Mouse (Mus musculus) hindbrain, embryonic 15.5 days (tissue): ENCODE data around the gene Tiam2. TPM values are rescaled to one million over a fixed set of nuclear protein-coding genes. Genes with fewer than 3 reads are reported as not detected.

ENCODE experiments used
- ATAC-seq: fragments of 200-750 bp; cut with Nextera tagmentation; 2 replicates; pipeline ENCODE4 v1.8.0; 2017; ENCODE audit warnings: low read depth, moderate number of reproducible peaks, moderate TSS enrichment; ENCODE audit not compliant: low FRiP score
- H3K27ac ChIP-seq: fragments of 300-500 bp; sonication (generic); replicated peaks from 2 replicates; pipeline ENCODE4 v1.5.1; 2015; ENCODE audit warnings: mild to moderate bottlenecking, inconsistent platforms
- H3K27me3 ChIP-seq: fragments of 300-500 bp; sonication (generic); 2 replicates; pipeline ENCODE4 v1.6.1; 2015; ENCODE audit warnings: control low read depth, inconsistent platforms
- H3K36me3 ChIP-seq: fragments of 300-500 bp; sonication (generic); 2 replicates; pipeline ENCODE4 v1.6.1; 2015; ENCODE audit warnings: control low read depth, inconsistent platforms
- H3K4me1 ChIP-seq: fragments of 300-500 bp; sonication (generic); replicated peaks from 2 replicates; pipeline ENCODE4 v1.6.1; 2015; ENCODE audit warnings: control low read depth, inconsistent platforms
- H3K4me2 ChIP-seq: fragments of 300-500 bp; sonication (generic); 2 replicates; pipeline ENCODE4 v1.6.1; 2015; ENCODE audit warnings: moderate library complexity, mild to moderate bottlenecking, inconsistent platforms
- H3K4me3 ChIP-seq: fragments of 300-500 bp; sonication (generic); 2 replicates; pipeline ENCODE4 v1.5.1; 2015; ENCODE audit warnings: mild to moderate bottlenecking, inconsistent platforms
- H3K9ac ChIP-seq: fragments of 300-500 bp; sonication (generic); 2 replicates; pipeline ENCODE4 v1.6.1; 2015; ENCODE audit warnings: inconsistent platforms
- H3K9me3 ChIP-seq: fragments of 300-500 bp; sonication (generic); 2 replicates; pipeline ENCODE4 v1.6.1; 2016; ENCODE audit warnings: control low read depth, inconsistent platforms
- WGBS: fragments of 180-500 bp; shearing (Covaris S2); methylation state at CpG from one replicate; pipeline ENCODE4 v1.1.7; 2015; 5-methylcytosine and 5-hydroxymethylcytosine counted together
- polyA plus RNA-seq: library from polyadenylated mRNA; unstranded; fragments of >200 nt; fragmentation: Nextera tagmentation; extraction: Ambion mirVana; gene quantifications from 2 replicates; pipeline ENCODE4 v1.2.1, GENCODE M21; 2015

Gene Tiam2
- polyA plus RNA-seq, 1 experiment from 2014 or later: 7.3 TPM

- no peak overlapping the region for H3K4me3 ChIP-seq
- no peaks in the 10 kb centered on the region for H3K4me1 ChIP-seq
- no peaks in the 10 kb centered on the region for H3K27me3 ChIP-seq
- WGBS: 75% methylated on average over 12 of the region's 12 CpGs
- no peaks in the 10 kb centered on the region for H3K36me3 ChIP-seq
- H3K9ac ChIP-seq: no peak overlapping the region
- H3K27ac ChIP-seq: no peak overlapping the region
- no peak for ATAC-seq
- no peak overlapping the region for H3K4me2 ChIP-seq
- H3K9me3 ChIP-seq: no peaks in the 10 kb centered on the region
Measured at GRCm38 (mm10) chr17:3436841-3437515, 110.6 kb downstream of the Tiam2 start.

- H3K27me3 ChIP-seq: no peaks in the 10 kb centered on the region
- ATAC-seq: peak; percentile 81
- no peak overlapping the region for H3K9ac ChIP-seq
- H3K4me3 ChIP-seq: no peak overlapping the region
- no peak overlapping the region for H3K4me2 ChIP-seq
- H3K9me3 ChIP-seq: no peaks in the 10 kb centered on the region
- 42% methylated on average over 10 of the region's 10 CpGs for WGBS
- H3K4me1 ChIP-seq: peaks cover 3% of the 10 kb centered on the region; the same call in 1 of the 2 replicates
- H3K27ac ChIP-seq: peak overlapping the region; percentile 38; the same call in 1 of the 2 replicates
- H3K36me3 ChIP-seq: no peaks in the 10 kb centered on the region
Measured at GRCm38 (mm10) chr17:3442526-3443401, 116.4 kb downstream of the Tiam2 start.

- WGBS: 58% methylated on average over 8 of the region's 8 CpGs
- Histone ChIP-seq H3K27ac (no peak overlapping the region), H3K4me2 (no peak overlapping the region), H3K4me3 (no peak overlapping the region), H3K4me1 (peaks cover 3% of the 10 kb centered on the region; the same call in 1 of the 2 replicates), H3K27me3 (no peaks in the 10 kb centered on the region), H3K9ac (no peak overlapping the region), H3K9me3 (no peaks in the 10 kb centered on the region), H3K36me3 (no peaks in the 10 kb centered on the region)
- ATAC-seq: peak; percentile 13; the same call in 1 of the 2 replicates
Measured at GRCm38 (mm10) chr17:3446191-3446950, 120.0 kb downstream of the Tiam2 start.

GRCm38 (mm10) chr17:3448725-3449124, 122.4 kb downstream of the Tiam2 start:
- no peak for ATAC-seq
- H3K27ac ChIP-seq: no peak overlapping the region
- H3K4me1 ChIP-seq: no peaks in the 10 kb centered on the region
- no peak overlapping the region for H3K9ac ChIP-seq
- WGBS: 32% methylated on average over 3 of the region's 3 CpGs
- H3K36me3 ChIP-seq: no peaks in the 10 kb centered on the region
- no peak overlapping the region for H3K4me3 ChIP-seq
- H3K4me2 ChIP-seq: no peak overlapping the region
- H3K27me3 ChIP-seq: no peaks in the 10 kb centered on the region
- no peaks in the 10 kb centered on the region for H3K9me3 ChIP-seq

- Histone ChIP-seq H3K36me3 (no peaks in the 10 kb centered on the region), H3K9me3 (no peaks in the 10 kb centered on the region), H3K27me3 (no peaks in the 10 kb centered on the region), H3K4me2 (no peak overlapping the region), H3K4me1 (0 out of 2 replicates have a peak, but pooled peaks cover 3% of the 10 kb centered on the region), H3K27ac (no peak overlapping the region), H3K4me3 (no peak overlapping the region), H3K9ac (no peak overlapping the region)
- ATAC-seq: no peak
- 68% methylated on average over 2 of the region's 2 CpGs for WGBS
Measured at GRCm38 (mm10) chr17:3451077-3451476, 124.7 kb downstream of the Tiam2 start.

- no peaks in the 10 kb centered on the region for H3K36me3 ChIP-seq
- no peaks in the 10 kb centered on the region for H3K9me3 ChIP-seq
- H3K27me3 ChIP-seq: no peaks in the 10 kb centered on the region
- H3K27ac ChIP-seq: no peak overlapping the region
- H3K4me1 ChIP-seq: 0 out of 2 replicates have a peak, but pooled peaks cover 3% of the 10 kb centered on the region
- no peak overlapping the region for H3K9ac ChIP-seq
- no peak overlapping the region for H3K4me3 ChIP-seq
- whole genome bisulfite sequencing: 80% methylated on average over 12 of the region's 12 CpGs
- H3K4me2 ChIP-seq: no peak overlapping the region
- ATAC-seq: no peak
Measured at GRCm38 (mm10) chr17:3452571-3453311, 126.4 kb downstream of the Tiam2 start.

GRCm38 (mm10) chr17:3453946-3454345, 127.6 kb downstream of the Tiam2 start:
- ATAC-seq: no peak
- Histone ChIP-seq H3K4me2 (no peak overlapping the region), H3K9me3 (no peaks in the 10 kb centered on the region), H3K27me3 (no peaks in the 10 kb centered on the region), H3K9ac (no peak overlapping the region), H3K4me1 (0 out of 2 replicates have a peak, but pooled peaks cover 3% of the 10 kb centered on the region), H3K4me3 (no peak overlapping the region), H3K36me3 (no peaks in the 10 kb centered on the region), H3K27ac (no peak overlapping the region)
- 49% methylated on average over 10 of the region's 10 CpGs for WGBS

GRCm38 (mm10) chr17:3454850-3455249, 128.5 kb downstream of the Tiam2 start:
- H3K4me2 ChIP-seq: no peak overlapping the region
- 96% methylated on average over 9 of the region's 9 CpGs for whole genome bisulfite sequencing
- no peaks in the 10 kb centered on the region for H3K27me3 ChIP-seq
- ATAC-seq: no peak
- no peak overlapping the region for H3K4me3 ChIP-seq
- H3K9me3 ChIP-seq: no peaks in the 10 kb centered on the region
- H3K9ac ChIP-seq: no peak overlapping the region
- H3K4me1 ChIP-seq: 0 out of 2 replicates have a peak, but pooled peaks cover 3% of the 10 kb centered on the region
- no peak overlapping the region for H3K27ac ChIP-seq
- H3K36me3 ChIP-seq: no peaks in the 10 kb centered on the region

- no peak overlapping the region for H3K27ac ChIP-seq
- no peaks in the 10 kb centered on the region for H3K27me3 ChIP-seq
- no peaks in the 10 kb centered on the region for H3K36me3 ChIP-seq
- 74% methylated on average over 2 of the region's 2 CpGs for WGBS
- H3K9ac ChIP-seq: no peak overlapping the region
- ATAC-seq: no peak
- H3K9me3 ChIP-seq: no peaks in the 10 kb centered on the region
- no peak overlapping the region for H3K4me2 ChIP-seq
- 0 out of 2 replicates have a peak, but pooled peaks cover 3% of the 10 kb centered on the region for H3K4me1 ChIP-seq
- H3K4me3 ChIP-seq: no peak overlapping the region
Measured at GRCm38 (mm10) chr17:3457914-3458681, 131.7 kb downstream of the Tiam2 start.

- H3K36me3 ChIP-seq: no peaks in the 10 kb centered on the region
Measured at GRCm38 (mm10) chr17:3465861-3466260, 139.5 kb downstream of the Tiam2 start.

GRCm38 (mm10) chr17:3466681-3467080, 140.3 kb downstream of the Tiam2 start:
- Histone ChIP-seq H3K27me3 (no peaks in the 10 kb centered on the region), H3K4me3 (no peak overlapping the region), H3K27ac (no peak overlapping the region), H3K9ac (no peak overlapping the region), H3K4me1 (peaks cover 10% of the 10 kb centered on the region), H3K4me2 (no peak overlapping the region), H3K36me3 (no peaks in the 10 kb centered on the region), H3K9me3 (no peaks in the 10 kb centered on the region)
- no peak for ATAC-seq
- WGBS: 97% methylated on average over 3 of the region's 3 CpGs

More at GRCm38 (mm10) chr17:3465861-3466260, 139.5 kb downstream of the Tiam2 start:
- H3K9ac ChIP-seq: no peak overlapping the region
- ATAC-seq: no peak
- H3K4me3 ChIP-seq: no peak overlapping the region
- no peaks in the 10 kb centered on the region for H3K9me3 ChIP-seq
- no peak overlapping the region for H3K4me2 ChIP-seq
- no peak overlapping the region for H3K27ac ChIP-seq
- 77% methylated on average over 4 of the region's 4 CpGs for WGBS
- no peaks in the 10 kb centered on the region for H3K27me3 ChIP-seq
- H3K4me1 ChIP-seq: peaks cover 10% of the 10 kb centered on the region
